Mouse (Mus musculus) liver, postnatal 0 days (tissue): ENCODE data around the gene Nrros. TPM values are rescaled to one million over a fixed set of nuclear protein-coding genes. Genes with fewer than 3 reads are reported as not detected.
A peak's percentile ranks its signal among the peaks of the same experiment; 100 is the strongest.

Source experiments
- ATAC-seq: fragments of 200-750 bp; cut with Nextera tagmentation; 2 replicates; pipeline ENCODE4 v1.8.0; 2017; ENCODE audit warnings: mild to moderate bottlenecking, moderate library complexity
- DNase-seq: peaks from one replicate; pipeline ENCODE4 v3.0.0-alpha.2; 2016
- H3K27ac ChIP-seq: fragments of 300-500 bp; sonication (generic); 2 replicates; pipeline ENCODE4 v1.5.1; 2014; ENCODE audit warnings: antibody characterized with exemption, moderate library complexity, mild to moderate bottlenecking, low read depth
- H3K27me3 ChIP-seq: fragments of 300-500 bp; sonication (generic); 2 replicates; pipeline ENCODE4 v1.6.1; 2014; ENCODE audit warnings: low read length, control low read depth, mixed read lengths; ENCODE audit not compliant: insufficient read depth
- H3K36me3 ChIP-seq: fragments of 300-500 bp; sonication (generic); replicated peaks from 2 replicates; pipeline ENCODE4 v1.6.1; 2014; ENCODE audit warnings: mild to moderate bottlenecking, control low read depth, low read length, moderate library complexity, mixed read lengths; ENCODE audit not compliant: insufficient read depth
- H3K4me1 ChIP-seq: fragments of 300-500 bp; sonication (generic); 2 replicates; pipeline ENCODE4 v1.6.1; 2014; ENCODE audit warnings: antibody characterized with exemption, mild to moderate bottlenecking, control low read depth; ENCODE audit not compliant: insufficient read depth
- H3K4me2 ChIP-seq: fragments of 300-500 bp; sonication (generic); 2 replicates; pipeline ENCODE4 v1.6.1; 2014; ENCODE audit warnings: low read depth, mild to moderate bottlenecking, low read length, moderate library complexity, mixed read lengths
- H3K4me3 ChIP-seq: fragments of 300-500 bp; sonication (generic); 2 replicates; pipeline ENCODE4 v1.5.1; 2014; ENCODE audit warnings: low read depth, low read length
- H3K9ac ChIP-seq: fragments of 300-500 bp; sonication (generic); replicated peaks from 2 replicates; pipeline ENCODE4 v1.6.1; 2014; ENCODE audit warnings: mild to moderate bottlenecking, moderate library complexity
- H3K9me3 ChIP-seq: fragments of 300-500 bp; sonication (generic); 2 replicates; pipeline ENCODE4 v1.6.1; 2016; ENCODE audit warnings: mild to moderate bottlenecking, control low read depth, low read length, mixed read lengths
- CTCF ChIP-seq: sonication (generic); IDR thresholded peaks from 2 replicates; pipeline ENCODE4 v1.5.1; 2016; ENCODE audit warnings: antibody characterized with exemption, low read depth
- EP300 ChIP-seq: IDR thresholded peaks from 2 replicates; pipeline ENCODE4 v1.6.1; 2016; ENCODE audit warnings: antibody characterized with exemption, low read depth, mild to moderate bottlenecking
- WGBS: fragments of 180-500 bp; shearing (Covaris S2); extraction: QIAGEN DNeasy Blood & Tissue Kit; methylation state at CpG from one replicate; pipeline ENCODE4 v1.1.7; 2014; ENCODE audit not compliant: insufficient replicate concordance; 5-methylcytosine and 5-hydroxymethylcytosine counted together
- polyA plus RNA-seq: library from polyadenylated mRNA; unstranded; fragments of >200 nt; fragmentation: Nextera tagmentation; extraction: Ambion mirVana; gene quantifications from 2 replicates; pipeline ENCODE4 v1.2.1, GENCODE M21; 2015

Nrros gene
- polyA plus RNA-seq, 1 experiment from 2014 or later, result 20.5 TPM

DNA sequence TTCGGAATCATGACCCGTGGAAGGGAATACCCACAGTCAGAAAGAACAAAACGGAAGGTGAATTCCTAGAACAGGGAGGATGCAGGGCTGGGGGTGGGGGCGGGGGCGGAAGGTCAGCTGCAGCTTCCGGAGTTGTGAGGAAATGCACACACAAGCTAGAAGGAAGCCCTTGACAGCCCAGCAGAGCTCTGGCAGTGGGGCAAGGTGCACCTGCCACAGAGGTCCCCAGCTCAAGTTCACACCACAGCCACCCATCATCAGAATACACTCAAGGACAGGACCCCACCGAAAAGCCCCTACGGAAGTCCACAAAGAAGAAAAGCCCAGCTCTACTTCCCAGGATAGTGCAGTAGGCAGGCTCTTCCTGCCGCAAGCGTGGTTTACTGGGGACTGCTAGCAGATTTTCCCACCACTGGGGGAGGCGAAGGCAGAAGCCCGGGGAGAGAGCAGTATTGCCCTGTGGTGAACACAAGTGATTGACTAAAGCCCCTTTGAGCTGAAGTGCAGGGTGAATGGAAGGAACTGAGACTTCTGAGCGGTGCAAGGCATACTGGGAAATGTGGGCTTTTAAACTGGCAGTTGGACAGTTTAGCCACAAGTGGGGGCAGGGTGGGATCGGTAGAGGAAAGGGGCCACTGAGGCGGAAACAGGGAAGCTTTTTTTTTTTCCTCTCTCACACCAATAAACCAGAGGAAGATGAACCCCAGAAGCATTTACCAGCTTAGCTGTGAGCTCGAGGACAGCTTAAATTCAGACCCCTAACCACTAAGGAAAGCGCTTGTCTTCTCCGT is 11.7 kb upstream of the Nrros start:
- Histone ChIP-seq H3K9ac (peak overlapping the region; percentile 57), H3K27me3 (no peaks in the 10 kb centered on the region), H3K27ac (peak overlapping the region; percentile 94), H3K36me3 (no peaks in the 10 kb centered on the region), H3K4me3 (peak overlapping the region; percentile 26; the same call in 1 of the 2 replicates), H3K4me2 (peak overlapping the region; percentile 68), H3K9me3 (no peaks in the 10 kb centered on the region), H3K4me1 (peaks cover 22% of the 10 kb centered on the region)
- TF ChIP-seq EP300, result peak; percentile 76
- no peak for TF ChIP-seq CTCF
- 11% methylated on average over 18 of the region's 18 CpGs for WGBS
- ATAC-seq, result peak; percentile 82
- peak; percentile 71 for DNase-seq

DNA sequence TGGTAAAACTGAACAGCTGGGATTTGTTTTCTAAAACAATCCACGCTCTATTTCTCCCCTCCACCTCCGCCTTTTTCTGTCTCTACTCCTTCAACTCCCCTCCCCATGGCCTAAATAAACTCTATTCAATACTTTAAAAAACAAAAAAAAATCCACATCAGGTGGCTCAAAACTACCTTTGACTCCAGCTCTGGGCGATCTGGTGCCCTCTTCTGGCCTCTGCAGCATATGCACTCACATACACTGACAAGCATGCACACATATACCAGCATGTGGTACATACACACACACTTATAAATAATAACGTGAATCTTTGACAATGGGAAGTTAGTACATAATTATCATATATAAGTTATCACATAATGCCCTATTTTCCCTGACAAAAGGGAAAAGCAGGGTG is 9.6 kb upstream of the Nrros start:
- Histone ChIP-seq H3K9me3 (no peaks in the 10 kb centered on the region), H3K4me2 (no peak overlapping the region), H3K36me3 (no peaks in the 10 kb centered on the region), H3K27ac (no peak overlapping the region), H3K4me1 (peaks cover 24% of the 10 kb centered on the region), H3K4me3 (no peak overlapping the region), H3K27me3 (no peaks in the 10 kb centered on the region), H3K9ac (no peak overlapping the region)
- TF ChIP-seq CTCF (peak; percentile 49), EP300 (no peak)
- WGBS, result 89% methylated on average over 4 of the region's 4 CpGs
- ATAC-seq (no peak), DNase-seq (no peak)

DNA sequence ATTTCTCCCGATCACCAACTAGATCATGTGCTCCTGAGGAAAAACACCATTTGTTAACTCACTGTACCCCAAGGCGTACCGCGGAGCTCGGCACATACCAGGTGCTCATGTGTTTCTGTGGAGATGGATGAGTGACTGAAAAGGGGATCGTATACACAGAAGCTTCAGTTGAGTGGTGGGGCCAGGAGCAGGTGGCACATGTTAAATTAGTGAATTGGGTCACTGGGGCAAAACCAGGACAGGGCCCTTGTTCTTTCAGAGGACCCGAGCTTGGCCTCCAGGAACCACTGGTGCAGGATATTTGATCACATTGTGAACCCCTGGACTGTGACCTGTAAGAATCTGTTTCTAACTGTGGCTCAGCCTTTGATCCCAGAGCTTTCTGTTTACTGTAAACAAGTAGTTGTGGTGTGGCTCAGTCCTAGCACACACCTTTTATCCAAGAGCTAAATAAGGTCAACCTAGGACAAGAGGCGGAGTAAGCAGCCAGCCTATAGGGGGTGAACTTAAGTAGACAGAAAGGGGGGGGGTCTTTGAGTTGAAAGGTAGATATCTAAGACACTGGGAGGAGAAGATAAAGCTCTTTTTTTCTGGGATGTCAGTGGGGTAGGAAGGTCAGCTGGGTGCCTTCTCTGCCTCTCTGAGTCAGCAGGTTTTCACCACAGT is 9.1 kb upstream of the Nrros start:
- DNase-seq (no peak), ATAC-seq (no peak)
- Histone ChIP-seq H3K4me3 (no peak overlapping the region), H3K9ac (no peak overlapping the region), H3K36me3 (no peaks in the 10 kb centered on the region), H3K27ac (no peak overlapping the region), H3K4me1 (peaks cover 24% of the 10 kb centered on the region), H3K4me2 (no peak overlapping the region), H3K27me3 (no peaks in the 10 kb centered on the region), H3K9me3 (no peaks in the 10 kb centered on the region)
- 83% methylated on average over 8 of the region's 8 CpGs for WGBS
- TF ChIP-seq EP300 (no peak), CTCF (no peak)

DNA sequence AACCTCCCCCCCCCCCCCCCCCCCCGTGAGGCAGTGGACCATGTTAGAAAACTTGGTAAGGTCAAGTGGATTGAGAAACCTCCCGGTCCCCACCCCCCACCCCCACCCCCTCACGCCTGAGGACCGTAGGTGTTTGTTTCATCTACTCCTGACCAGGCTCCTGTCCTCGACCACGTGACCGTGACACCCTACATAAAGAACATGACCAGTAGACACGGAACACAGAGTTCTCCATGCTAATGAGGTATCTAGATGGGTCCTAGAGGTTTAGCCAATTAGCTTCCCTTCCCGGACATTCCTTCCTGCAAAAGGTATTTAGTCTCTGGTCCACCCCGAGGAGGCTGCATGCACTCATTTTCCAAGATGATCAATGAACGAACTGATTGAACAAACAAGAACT is 8.0 kb upstream of the Nrros start:
- Histone ChIP-seq H3K4me3 (no peak overlapping the region), H3K9me3 (no peaks in the 10 kb centered on the region), H3K36me3 (no peaks in the 10 kb centered on the region), H3K27ac (no peak overlapping the region), H3K4me1 (peaks cover 22% of the 10 kb centered on the region), H3K9ac (no peak overlapping the region), H3K27me3 (no peaks in the 10 kb centered on the region), H3K4me2 (no peak overlapping the region)
- ATAC-seq (peak; percentile 53), DNase-seq (no peak)
- 50% methylated on average over 10 of the region's 11 CpGs for WGBS
- TF ChIP-seq CTCF (no peak), EP300 (no peak)

DNA sequence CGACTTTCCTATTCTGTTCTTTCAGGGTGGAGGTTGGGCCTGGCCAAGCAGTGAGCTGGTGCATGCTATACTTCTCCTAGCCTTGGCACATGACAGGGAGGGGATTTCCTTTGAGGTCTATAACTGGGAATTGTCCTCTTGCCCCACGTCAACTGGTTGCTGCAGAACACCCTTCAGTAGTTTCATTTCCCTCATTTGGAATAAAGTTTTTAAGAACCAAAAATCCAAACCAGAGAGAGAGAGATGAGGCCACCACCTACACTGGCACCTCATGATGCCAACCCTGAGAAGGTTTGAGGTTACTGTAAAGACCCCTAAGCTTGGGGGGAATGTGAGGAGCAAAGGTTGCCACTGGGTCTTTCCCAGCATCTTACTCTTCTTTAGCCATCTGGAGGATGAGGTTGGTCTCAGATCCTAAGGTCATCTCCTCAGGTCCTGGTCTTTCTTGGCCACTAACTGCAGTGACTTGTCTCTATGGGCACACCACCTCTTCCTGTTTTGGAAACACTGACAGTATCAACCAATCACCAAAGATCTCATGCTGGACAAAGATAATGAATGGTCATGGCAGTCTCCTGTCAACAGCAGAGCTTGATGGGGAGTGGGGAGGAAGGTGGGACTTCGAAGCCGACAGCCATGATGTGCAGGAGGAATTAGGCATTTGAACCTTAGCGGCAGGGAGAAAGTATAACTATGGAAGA is 5.8 kb upstream of the Nrros start:
- Histone ChIP-seq H3K4me3 (no peak overlapping the region), H3K9me3 (no peaks in the 10 kb centered on the region), H3K4me1 (peaks cover 5% of the 10 kb centered on the region; the same call in 1 of the 2 replicates), H3K27ac (peak overlapping the region; percentile 24; the same call in 1 of the 2 replicates), H3K27me3 (no peaks in the 10 kb centered on the region), H3K36me3 (no peaks in the 10 kb centered on the region), H3K9ac (no peak overlapping the region), H3K4me2 (no peak overlapping the region)
- DNase-seq, result no peak
- ATAC-seq, result peak; percentile 51; the same call in 1 of the 2 replicates
- TF ChIP-seq CTCF, result no peak
- no peak for TF ChIP-seq EP300
- 73% methylated on average over 5 of the region's 5 CpGs for WGBS

DNA sequence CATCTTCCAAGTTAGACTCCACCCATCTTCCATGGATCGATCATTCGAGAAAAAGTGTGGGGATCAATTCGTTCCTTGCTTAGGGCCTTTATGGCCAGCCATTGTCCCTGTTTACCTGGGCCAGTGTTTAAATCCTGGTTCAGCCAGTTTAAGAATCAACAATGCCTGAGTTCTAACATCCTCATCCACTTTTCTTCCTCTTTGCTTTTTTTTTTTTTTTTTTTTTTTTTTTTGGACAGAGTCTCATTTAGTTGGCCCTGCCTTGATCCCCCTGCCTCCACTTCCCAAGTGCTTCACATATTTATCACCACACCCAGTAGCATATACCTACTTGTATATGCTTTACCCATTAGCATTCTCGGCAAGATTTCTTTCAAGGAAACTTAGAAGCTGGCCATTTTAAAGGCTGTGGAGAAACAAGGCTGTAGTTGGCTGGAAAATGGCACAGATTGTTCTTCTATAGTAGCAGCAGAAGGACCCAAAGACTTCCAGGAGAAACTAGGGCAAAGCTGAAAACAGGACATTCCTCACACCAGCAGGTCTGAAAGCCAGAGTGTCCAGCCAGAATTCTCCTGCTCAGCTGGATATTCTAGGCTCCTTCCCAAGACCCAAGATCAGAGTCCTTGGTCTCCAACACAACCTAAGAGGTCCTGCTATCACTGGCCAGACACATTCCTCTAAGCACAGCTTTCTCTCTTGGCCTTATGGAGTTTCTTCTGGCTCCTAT is 2.6 kb upstream of the Nrros start:
- Histone ChIP-seq H3K9me3 (no peaks in the 10 kb centered on the region), H3K27me3 (no peaks in the 10 kb centered on the region), H3K9ac (no peak overlapping the region), H3K4me3 (no peak overlapping the region), H3K4me2 (no peak overlapping the region), H3K27ac (no peak overlapping the region), H3K4me1 (peaks cover 18% of the 10 kb centered on the region), H3K36me3 (no peaks in the 10 kb centered on the region)
- TF ChIP-seq CTCF (no peak), EP300 (no peak)
- 90% methylated on average over 4 of the region's 4 CpGs for WGBS
- ATAC-seq, result no peak
- DNase-seq, result no peak
